Mouse (Mus musculus): ENCODE results near the gene Pacrg. TPM values are rescaled to one million over a fixed set of nuclear protein-coding genes. Genes with fewer than 3 reads are reported as not detected.

Pacrg gene
- total and polyA plus RNA-seq, 2 experiments, result not detected

DNA sequence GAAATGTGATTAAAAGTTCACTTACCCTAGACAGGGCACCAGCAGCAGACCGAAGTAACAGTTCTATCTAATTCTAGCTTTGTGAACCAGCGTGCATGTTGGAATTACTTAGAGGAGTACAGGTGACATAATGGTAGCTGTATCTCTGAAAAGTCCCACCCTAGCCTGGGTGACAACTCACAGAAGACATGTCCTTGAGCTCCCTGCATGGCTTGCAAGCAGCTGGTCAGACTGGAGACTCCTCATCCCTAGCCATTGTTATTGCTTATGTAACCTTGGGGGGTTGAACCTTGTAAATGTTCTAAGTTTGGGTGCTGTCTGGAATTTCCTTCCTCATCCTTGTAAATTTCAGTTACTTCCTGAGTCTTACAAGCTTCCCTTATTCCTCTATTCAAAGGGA, 462.5 kb downstream of the Pacrg start:
- no peaks in the 10 kb centered on the region for H3K4me1 ChIP-seq (ENCODE audit: control insufficient read depth, insufficient read depth, low read length)
- H3K27me3 ChIP-seq (ENCODE audit: control insufficient read depth, insufficient read depth, low read length), result no peaks in the 10 kb centered on the region
- no peaks in the 10 kb centered on the region for H3K79me2 ChIP-seq (ENCODE audit: control insufficient read depth, insufficient read depth, low read length)
- no peak overlapping the region for H3K27ac ChIP-seq (replicated peaks; ENCODE audit: insufficient read depth, low read depth, low read length)
- TF ChIP-seq CTCF (IDR thresholded peaks at IDR 0.05; ENCODE audit: low read depth, low read length), result no peak
- no peak for TF ChIP-seq POLR2A (IDR thresholded peaks at IDR 0.05; ENCODE audit: extremely low read depth, insufficient read depth, low read length)
- H3K4me3 ChIP-seq (ENCODE audit: insufficient read depth, low read depth, low read length), result no peak overlapping the region
- H3K9ac ChIP-seq (ENCODE audit: low read depth, low read length), result no peak overlapping the region
- DNase-seq (ENCODE audit: extremely low read depth, low read depth, low spot score), result no peak
- no peaks in the 10 kb centered on the region for H3K36me3 ChIP-seq (ENCODE audit: control insufficient read depth, insufficient read depth, low read length)
- WGBS, result 96% methylated on average over 2 of the region's 2 CpGs

GRCm38 (mm10) chr17:10374316-10374715, 465.8 kb downstream of the Pacrg start:
- no peaks in the 10 kb centered on the region for H3K36me3 ChIP-seq (ENCODE audit: control insufficient read depth, insufficient read depth, low read length)
- H3K4me3 ChIP-seq (ENCODE audit: insufficient read depth, low read depth, low read length), result no peak overlapping the region
- no peak overlapping the region for H3K9ac ChIP-seq (ENCODE audit: low read depth, low read length)
- WGBS, result 80% methylated on average over 7 of the region's 7 CpGs
- DNase-seq (ENCODE audit: extremely low read depth, low read depth, low spot score), result no peak
- H3K27ac ChIP-seq (replicated peaks; ENCODE audit: insufficient read depth, low read depth, low read length), result no peak overlapping the region
- peaks cover 5% of the 10 kb centered on the region; the same call in 1 of the 2 replicates for H3K4me1 ChIP-seq (ENCODE audit: control insufficient read depth, insufficient read depth, low read length)
- H3K79me2 ChIP-seq (ENCODE audit: control insufficient read depth, insufficient read depth, low read length), result no peaks in the 10 kb centered on the region
- TF ChIP-seq CTCF (IDR thresholded peaks at IDR 0.05; ENCODE audit: low read depth, low read length) (no peak), POLR2A (IDR thresholded peaks at IDR 0.05; ENCODE audit: extremely low read depth, insufficient read depth, low read length) (no peak)
- no peaks in the 10 kb centered on the region for H3K27me3 ChIP-seq (ENCODE audit: control insufficient read depth, insufficient read depth, low read length)

GRCm38 (mm10) chr17:10373727-10374126, 466.4 kb downstream of the Pacrg start:
- Histone ChIP-seq H3K4me1 (ENCODE audit: control insufficient read depth, insufficient read depth, low read length) (peaks cover 5% of the 10 kb centered on the region; the same call in 1 of the 2 replicates), H3K79me2 (ENCODE audit: control insufficient read depth, insufficient read depth, low read length) (no peaks in the 10 kb centered on the region), H3K27me3 (ENCODE audit: control insufficient read depth, insufficient read depth, low read length) (no peaks in the 10 kb centered on the region), H3K9ac (ENCODE audit: low read depth, low read length) (no peak overlapping the region), H3K36me3 (ENCODE audit: control insufficient read depth, insufficient read depth, low read length) (no peaks in the 10 kb centered on the region), H3K27ac (replicated peaks; ENCODE audit: insufficient read depth, low read depth, low read length) (no peak overlapping the region), H3K4me3 (ENCODE audit: insufficient read depth, low read depth, low read length) (no peak overlapping the region)
- no peak for DNase-seq (ENCODE audit: extremely low read depth, low read depth, low spot score)
- 90% methylated on average over 3 of the region's 3 CpGs for WGBS
- TF ChIP-seq POLR2A (IDR thresholded peaks at IDR 0.05; ENCODE audit: extremely low read depth, insufficient read depth, low read length) (no peak), CTCF (IDR thresholded peaks at IDR 0.05; ENCODE audit: low read depth, low read length) (no peak)

DNA sequence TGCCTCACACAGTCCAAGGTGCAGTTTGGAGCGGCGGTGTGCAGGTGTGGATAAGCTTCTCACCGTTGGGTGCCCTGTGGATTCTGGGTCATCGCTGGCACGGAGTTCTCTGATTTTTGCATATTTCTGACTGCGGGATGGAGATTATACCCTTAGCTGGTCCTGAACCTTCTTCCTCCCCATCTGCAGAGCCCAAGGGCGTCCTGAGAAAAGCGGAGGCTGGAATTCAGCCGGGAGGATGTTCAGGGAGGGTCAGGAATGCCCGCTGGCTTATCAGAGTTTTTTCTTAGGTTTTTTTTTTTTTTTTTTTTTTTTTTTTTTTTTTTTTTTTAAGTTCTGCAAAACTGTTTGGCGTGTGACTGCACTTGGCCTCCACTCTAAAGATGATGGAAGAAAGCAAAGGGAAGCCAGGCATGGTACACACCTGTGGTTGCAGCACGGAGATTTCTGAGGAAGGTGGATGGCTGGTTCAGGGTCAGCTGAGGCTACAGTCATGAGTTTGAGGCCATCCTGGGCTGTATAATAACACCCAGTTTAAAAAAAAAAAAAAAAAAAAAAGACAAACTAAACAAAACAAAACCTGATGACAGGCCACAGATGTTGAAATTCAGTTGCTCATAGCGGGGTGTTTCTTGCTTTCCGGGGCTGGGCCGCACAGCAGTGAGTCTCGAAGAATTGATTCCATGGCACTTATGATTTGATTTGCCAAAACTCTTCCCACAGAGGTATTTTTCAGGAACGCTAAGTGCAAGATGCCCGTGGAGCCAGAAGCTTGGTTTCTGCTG, 467.9 kb downstream of the Pacrg start:
- Histone ChIP-seq H3K27me3 (ENCODE audit: control insufficient read depth, insufficient read depth, low read length) (no peaks in the 10 kb centered on the region), H3K9ac (ENCODE audit: low read depth, low read length) (no peak overlapping the region), H3K27ac (replicated peaks; ENCODE audit: insufficient read depth, low read depth, low read length) (no peak overlapping the region), H3K79me2 (ENCODE audit: control insufficient read depth, insufficient read depth, low read length) (no peaks in the 10 kb centered on the region), H3K4me3 (ENCODE audit: insufficient read depth, low read depth, low read length) (no peak overlapping the region), H3K4me1 (ENCODE audit: control insufficient read depth, insufficient read depth, low read length) (peaks cover 5% of the 10 kb centered on the region; the same call in 1 of the 2 replicates), H3K36me3 (ENCODE audit: control insufficient read depth, insufficient read depth, low read length) (no peaks in the 10 kb centered on the region)
- 51% methylated on average over 18 of the region's 18 CpGs for WGBS
- DNase-seq (ENCODE audit: extremely low read depth, low read depth, low spot score), result no peak
- TF ChIP-seq CTCF (IDR thresholded peaks at IDR 0.05; ENCODE audit: low read depth, low read length), result no peak
- no peak for TF ChIP-seq POLR2A (IDR thresholded peaks at IDR 0.05; ENCODE audit: extremely low read depth, insufficient read depth, low read length)

GRCm38 (mm10) chr17:10371472-10371871, 468.6 kb downstream of the Pacrg start:
- H3K27me3 ChIP-seq (ENCODE audit: control insufficient read depth, insufficient read depth, low read length), result no peaks in the 10 kb centered on the region
- 67% methylated on average over 8 of the region's 8 CpGs for WGBS
- H3K79me2 ChIP-seq (ENCODE audit: control insufficient read depth, insufficient read depth, low read length), result no peaks in the 10 kb centered on the region
- H3K4me1 ChIP-seq (ENCODE audit: control insufficient read depth, insufficient read depth, low read length), result peaks cover 5% of the 10 kb centered on the region; the same call in 1 of the 2 replicates
- no peak overlapping the region for H3K4me3 ChIP-seq (ENCODE audit: insufficient read depth, low read depth, low read length)
- no peaks in the 10 kb centered on the region for H3K36me3 ChIP-seq (ENCODE audit: control insufficient read depth, insufficient read depth, low read length)
- no peak overlapping the region for H3K27ac ChIP-seq (replicated peaks; ENCODE audit: insufficient read depth, low read depth, low read length)
- H3K9ac ChIP-seq (ENCODE audit: low read depth, low read length), result no peak overlapping the region
- TF ChIP-seq CTCF (IDR thresholded peaks at IDR 0.05; ENCODE audit: low read depth, low read length), result no peak
- no peak for TF ChIP-seq POLR2A (IDR thresholded peaks at IDR 0.05; ENCODE audit: extremely low read depth, insufficient read depth, low read length)
- no peak for DNase-seq (ENCODE audit: extremely low read depth, low read depth, low spot score)

GRCm38 (mm10) chr17:10370660-10371130, 469.4 kb downstream of the Pacrg start:
- WGBS, result 72% methylated on average over 8 of the region's 8 CpGs
- no peaks in the 10 kb centered on the region for H3K27me3 ChIP-seq (ENCODE audit: control insufficient read depth, insufficient read depth, low read length)
- H3K4me1 ChIP-seq (ENCODE audit: control insufficient read depth, insufficient read depth, low read length), result peaks cover 5% of the 10 kb centered on the region; the same call in 1 of the 2 replicates
- no peak for DNase-seq (ENCODE audit: extremely low read depth, low read depth, low spot score)
- peak overlapping the region; percentile 44 for H3K27ac ChIP-seq (replicated peaks; ENCODE audit: insufficient read depth, low read depth, low read length)
- H3K9ac ChIP-seq (ENCODE audit: low read depth, low read length), result no peak overlapping the region
- no peak for TF ChIP-seq CTCF (IDR thresholded peaks at IDR 0.05; ENCODE audit: low read depth, low read length)
- no peak for TF ChIP-seq POLR2A (IDR thresholded peaks at IDR 0.05; ENCODE audit: extremely low read depth, insufficient read depth, low read length)
- H3K4me3 ChIP-seq (ENCODE audit: insufficient read depth, low read depth, low read length), result no peak overlapping the region
- H3K79me2 ChIP-seq (ENCODE audit: control insufficient read depth, insufficient read depth, low read length), result no peaks in the 10 kb centered on the region
- H3K36me3 ChIP-seq (ENCODE audit: control insufficient read depth, insufficient read depth, low read length), result no peaks in the 10 kb centered on the region

All from liver, adult 2 months (tissue).